Mouse (Mus musculus): Measurements from ENCODE around the gene Zfyve27. TPM values are rescaled to one million over a fixed set of nuclear protein-coding genes. Genes with fewer than 3 reads are reported as not detected.
A peak's percentile ranks its signal among the peaks of the same experiment; 100 is the strongest.

Gene Zfyve27
- polyA plus RNA-seq, 1 experiment from 2014 or later: 25.3 TPM

DNA sequence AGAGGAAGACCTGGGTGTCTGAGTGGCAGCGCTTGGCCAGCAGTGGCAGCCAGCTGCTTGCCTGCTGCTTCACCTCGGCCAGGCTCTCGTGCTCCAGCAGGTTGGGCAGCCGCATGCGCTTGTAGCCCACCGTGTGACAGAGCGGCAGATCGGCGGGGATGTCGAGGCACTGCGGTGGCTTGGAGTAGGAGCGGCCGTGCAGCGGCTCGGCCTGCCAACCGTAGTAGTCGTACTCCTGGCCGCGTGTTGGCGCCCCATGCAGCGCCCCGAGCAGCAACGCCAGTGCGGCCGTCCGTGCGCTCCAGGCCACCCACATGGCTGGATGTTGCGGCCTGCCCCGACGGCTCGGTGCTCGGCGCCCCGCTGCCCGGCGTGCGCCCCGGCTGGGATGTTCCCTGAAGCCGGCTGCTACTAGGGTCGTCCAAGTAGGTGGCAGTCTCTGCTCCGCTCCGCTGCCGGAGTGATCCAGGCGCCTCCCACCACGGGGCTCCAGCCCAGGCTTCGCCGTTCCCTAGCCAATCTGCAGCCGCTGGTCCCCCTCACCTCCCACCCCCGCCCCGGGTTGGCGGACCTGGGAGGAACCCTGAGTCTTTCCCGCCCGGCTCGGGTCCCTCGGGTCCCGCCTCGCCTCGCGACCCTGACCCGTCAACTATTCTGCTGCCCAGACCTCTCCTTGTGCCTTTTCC is 38.1 kb downstream of the Zfyve27 start, which contains the start of gene Sfrp5:
Gene Sfrp5 (minus strand): TSS at position 557 of the 686 bp plus-strand sequence.
- no peak for TF ChIP-seq EP300 (IDR thresholded peaks at IDR 0.05)
- no peak for TF ChIP-seq CTCF (IDR thresholded peaks at IDR 0.05)
- ATAC-seq (no peak), DNase-seq (ENCODE audit: low spot score) (no peak)
- no peaks in the 10 kb centered on the region for H3K9me3 ChIP-seq (ENCODE audit: low read length)
- peaks cover 41% of the 10 kb centered on the region for H3K27me3 ChIP-seq (replicated peaks; ENCODE audit: insufficient read depth, low read length)
- no peak within 1 kb of the TSS for H3K9ac ChIP-seq (replicated peaks; ENCODE audit: low read depth)
- H3K27ac ChIP-seq (ENCODE audit: low read length): no peak within 1 kb of the TSS
- H3K36me3 ChIP-seq (ENCODE audit: insufficient read depth, low read length): no peaks in the 10 kb centered on the region
- no peak within 1 kb of the TSS for H3K4me2 ChIP-seq (replicated peaks; ENCODE audit: low read depth, low read length)
- WGBS: 2% methylated on average over 52 of the region's 60 CpGs
- no peaks in the 10 kb centered on the region for H3K4me1 ChIP-seq (ENCODE audit: insufficient read depth, low read depth, low read length)
- peak within 1 kb of the TSS; percentile 1; the same call in 1 of the 2 replicates for H3K4me3 ChIP-seq (ENCODE audit: low read depth, low read length)

DNA sequence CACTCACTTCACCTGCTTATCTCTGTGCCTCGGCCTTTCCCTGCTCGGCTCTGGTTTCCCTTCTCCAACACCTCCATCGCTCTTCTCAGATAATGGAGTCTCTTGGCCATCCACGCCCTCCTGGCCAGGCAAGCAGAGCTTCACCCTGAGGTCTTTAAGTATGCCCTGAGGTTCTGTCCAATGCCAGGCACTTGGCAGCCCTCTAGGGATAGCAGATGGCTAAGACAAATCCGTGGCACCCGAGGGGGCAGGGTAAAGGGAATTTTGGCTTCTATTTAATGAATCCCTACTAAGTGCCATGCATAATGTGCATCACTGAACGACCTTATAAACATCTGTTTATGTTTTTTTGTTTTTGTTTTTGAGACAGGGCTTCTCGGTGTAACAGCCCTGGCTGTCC is 38.7 kb downstream of the Zfyve27 start:
- WGBS: 35% methylated on average over 8 of the region's 8 CpGs
- no peaks in the 10 kb centered on the region for H3K9me3 ChIP-seq (ENCODE audit: low read length)
- TF ChIP-seq EP300 (IDR thresholded peaks at IDR 0.05) (no peak), CTCF (IDR thresholded peaks at IDR 0.05) (no peak)
- no peaks in the 10 kb centered on the region for H3K4me1 ChIP-seq (ENCODE audit: insufficient read depth, low read depth, low read length)
- H3K4me2 ChIP-seq (replicated peaks; ENCODE audit: low read depth, low read length): no peak overlapping the region
- H3K27me3 ChIP-seq (replicated peaks; ENCODE audit: insufficient read depth, low read length): peaks cover 41% of the 10 kb centered on the region
- H3K36me3 ChIP-seq (ENCODE audit: insufficient read depth, low read length): no peaks in the 10 kb centered on the region
- H3K9ac ChIP-seq (replicated peaks; ENCODE audit: low read depth): no peak overlapping the region
- no peak overlapping the region for H3K27ac ChIP-seq (ENCODE audit: low read length)
- no peak for ATAC-seq
- no peak for DNase-seq (ENCODE audit: low spot score)
- no peak overlapping the region for H3K4me3 ChIP-seq (ENCODE audit: low read depth, low read length)

DNA sequence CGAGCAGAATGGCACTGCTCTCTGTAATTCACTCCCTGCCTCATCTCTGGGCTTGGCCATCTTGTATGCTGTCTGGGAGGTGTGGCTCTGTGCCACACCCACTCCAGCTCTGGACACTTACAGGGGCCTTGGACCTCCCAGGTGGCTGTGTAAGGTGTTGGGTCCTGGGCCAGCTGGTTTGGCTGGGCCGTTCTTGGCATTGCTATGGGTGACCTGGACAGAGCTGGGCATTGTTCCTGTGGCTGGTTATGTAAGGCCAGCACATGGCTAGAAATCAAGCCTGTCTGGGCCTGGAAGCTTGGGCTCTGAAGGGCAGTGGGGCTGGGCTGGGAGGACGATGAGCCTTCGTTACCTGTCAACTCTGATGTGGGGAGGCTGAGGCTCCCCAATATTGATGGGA is 40.6 kb downstream of the Zfyve27 start:
- H3K4me3 ChIP-seq (ENCODE audit: low read depth, low read length): no peak overlapping the region
- no peak overlapping the region for H3K9ac ChIP-seq (replicated peaks; ENCODE audit: low read depth)
- TF ChIP-seq CTCF (IDR thresholded peaks at IDR 0.05) (no peak), EP300 (IDR thresholded peaks at IDR 0.05) (no peak)
- no peak for ATAC-seq
- no peak overlapping the region for H3K4me2 ChIP-seq (replicated peaks; ENCODE audit: low read depth, low read length)
- no peaks in the 10 kb centered on the region for H3K9me3 ChIP-seq (ENCODE audit: low read length)
- peaks cover 40% of the 10 kb centered on the region for H3K27me3 ChIP-seq (replicated peaks; ENCODE audit: insufficient read depth, low read length)
- no peak for DNase-seq (ENCODE audit: low spot score)
- 72% methylated on average over 4 of the region's 4 CpGs for WGBS
- H3K4me1 ChIP-seq (ENCODE audit: insufficient read depth, low read depth, low read length): no peaks in the 10 kb centered on the region
- no peak overlapping the region for H3K27ac ChIP-seq (ENCODE audit: low read length)
- no peaks in the 10 kb centered on the region for H3K36me3 ChIP-seq (ENCODE audit: insufficient read depth, low read length)

DNA sequence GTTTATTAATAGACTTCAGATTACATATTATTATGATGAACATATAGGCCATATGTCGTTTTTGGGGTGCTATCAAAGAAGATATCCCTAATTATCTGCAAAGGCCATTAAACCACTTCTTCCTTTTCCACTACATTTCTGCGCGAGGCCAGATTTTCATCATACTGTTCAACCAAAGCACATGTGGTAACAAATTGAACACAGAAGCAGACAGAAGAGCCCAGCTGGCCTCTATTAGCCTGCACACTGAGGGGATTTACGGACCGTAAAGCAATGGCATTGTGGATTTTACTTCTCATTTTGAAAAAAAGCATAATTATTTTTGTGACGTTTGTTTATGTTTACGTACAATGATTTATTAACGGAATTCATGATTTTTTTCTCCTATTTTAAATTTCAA is 41.5 kb downstream of the Zfyve27 start:
- 76% methylated on average over 8 of the region's 8 CpGs for WGBS
- H3K4me1 ChIP-seq (ENCODE audit: insufficient read depth, low read depth, low read length): no peaks in the 10 kb centered on the region
- no peak for TF ChIP-seq CTCF (IDR thresholded peaks at IDR 0.05)
- no peak for TF ChIP-seq EP300 (IDR thresholded peaks at IDR 0.05)
- H3K27ac ChIP-seq (ENCODE audit: low read length): no peak overlapping the region
- H3K9ac ChIP-seq (replicated peaks; ENCODE audit: low read depth): no peak overlapping the region
- peaks cover 32% of the 10 kb centered on the region for H3K27me3 ChIP-seq (replicated peaks; ENCODE audit: insufficient read depth, low read length)
- no peak for DNase-seq (ENCODE audit: low spot score)
- no peak for ATAC-seq
- H3K9me3 ChIP-seq (ENCODE audit: low read length): no peaks in the 10 kb centered on the region
- no peak overlapping the region for H3K4me2 ChIP-seq (replicated peaks; ENCODE audit: low read depth, low read length)
- H3K36me3 ChIP-seq (ENCODE audit: insufficient read depth, low read length): no peaks in the 10 kb centered on the region
- H3K4me3 ChIP-seq (ENCODE audit: low read depth, low read length): no peak overlapping the region

DNA sequence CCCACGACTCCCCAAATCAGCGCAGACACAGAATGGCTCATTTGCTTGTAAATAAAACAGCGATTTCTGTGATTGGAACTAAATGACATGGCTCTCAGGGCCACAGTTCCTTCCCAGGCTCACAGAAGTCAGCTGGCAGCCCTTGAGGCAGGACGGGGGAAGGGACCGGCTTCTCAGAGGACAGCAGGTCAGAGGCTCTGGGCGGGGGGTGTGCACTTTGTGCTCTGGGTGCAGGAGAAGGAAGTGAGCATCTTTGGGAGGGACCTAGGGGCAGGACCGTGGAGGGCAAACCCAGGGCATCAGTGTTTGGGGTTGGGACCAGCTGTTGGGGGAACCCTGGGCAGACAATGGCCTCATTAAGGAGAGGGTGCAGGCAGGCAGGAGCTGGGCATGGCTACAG is 45.7 kb downstream of the Zfyve27 start:
- ATAC-seq (no peak), DNase-seq (ENCODE audit: low spot score) (no peak)
- H3K4me2 ChIP-seq (replicated peaks; ENCODE audit: low read depth, low read length): no peak overlapping the region
- no peaks in the 10 kb centered on the region for H3K4me1 ChIP-seq (ENCODE audit: insufficient read depth, low read depth, low read length)
- H3K27ac ChIP-seq (ENCODE audit: low read length): no peak overlapping the region
- no peak overlapping the region for H3K4me3 ChIP-seq (ENCODE audit: low read depth, low read length)
- 50% methylated on average over 7 of the region's 7 CpGs for WGBS
- H3K36me3 ChIP-seq (ENCODE audit: insufficient read depth, low read length): no peaks in the 10 kb centered on the region
- TF ChIP-seq CTCF (IDR thresholded peaks at IDR 0.05) (no peak), EP300 (IDR thresholded peaks at IDR 0.05) (no peak)
- H3K9me3 ChIP-seq (ENCODE audit: low read length): no peaks in the 10 kb centered on the region
- H3K27me3 ChIP-seq (replicated peaks; ENCODE audit: insufficient read depth, low read length): no peaks in the 10 kb centered on the region
- H3K9ac ChIP-seq (replicated peaks; ENCODE audit: low read depth): no peak overlapping the region

DNA sequence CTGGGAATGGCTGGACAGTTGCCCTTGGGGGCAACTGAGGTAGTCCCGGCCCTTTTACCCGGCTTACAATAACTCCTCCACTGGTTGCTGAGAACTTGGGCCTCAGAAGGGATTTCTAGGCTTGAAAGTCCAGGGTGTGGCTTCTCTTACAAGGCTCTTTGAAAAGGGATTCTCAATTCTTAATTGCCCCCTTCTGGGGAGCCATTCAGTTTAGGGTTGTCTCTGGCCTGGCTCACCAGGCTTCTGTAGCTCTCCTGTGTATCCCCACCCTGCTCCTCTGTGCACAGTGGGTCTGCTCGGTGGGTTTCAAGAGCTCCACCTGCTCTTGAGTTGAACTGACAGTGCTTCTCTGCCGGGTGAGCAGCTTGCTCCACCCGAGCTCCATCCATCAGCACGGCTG is 46.2 kb downstream of the Zfyve27 start:
- ATAC-seq (no peak), DNase-seq (ENCODE audit: low spot score) (no peak)
- 42% methylated on average over 6 of the region's 6 CpGs for WGBS
- Histone ChIP-seq H3K9me3 (ENCODE audit: low read length) (no peaks in the 10 kb centered on the region), H3K9ac (replicated peaks; ENCODE audit: low read depth) (no peak overlapping the region), H3K4me3 (ENCODE audit: low read depth, low read length) (no peak overlapping the region), H3K36me3 (ENCODE audit: insufficient read depth, low read length) (no peaks in the 10 kb centered on the region), H3K4me1 (ENCODE audit: insufficient read depth, low read depth, low read length) (no peaks in the 10 kb centered on the region), H3K27me3 (replicated peaks; ENCODE audit: insufficient read depth, low read length) (no peaks in the 10 kb centered on the region), H3K4me2 (replicated peaks; ENCODE audit: low read depth, low read length) (no peak overlapping the region), H3K27ac (ENCODE audit: low read length) (no peak overlapping the region)
- TF ChIP-seq EP300 (IDR thresholded peaks at IDR 0.05): no peak
- no peak for TF ChIP-seq CTCF (IDR thresholded peaks at IDR 0.05)
